Mouse (Mus musculus) cerebellum, adult 9-11 months (tissue): ENCODE data around the gene Sec14l1.

Experiments used
- DNase-seq: peaks from one replicate; pipeline ENCODE4 v3.0.0; 2022

The Sec14l1 gene

DNA sequence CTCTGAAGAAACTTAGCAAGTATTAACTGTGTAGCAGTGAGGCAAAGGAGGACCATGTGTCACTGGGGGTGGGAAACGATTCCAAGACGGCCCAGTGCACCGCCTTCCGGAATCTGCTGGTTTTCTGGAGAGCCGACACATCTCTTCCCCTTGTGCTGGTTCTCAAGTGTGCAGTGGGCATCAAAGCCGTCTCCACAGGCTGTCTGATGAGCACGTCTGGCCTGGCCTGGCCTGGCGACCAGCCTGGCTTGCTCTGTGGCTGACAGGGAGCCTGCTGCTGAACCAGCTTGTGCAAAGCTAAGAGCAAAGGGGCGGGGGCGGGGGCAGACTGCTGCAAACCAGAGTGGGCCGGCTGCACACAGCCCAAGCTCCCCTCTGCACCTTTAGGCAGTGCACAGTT is 14.5 kb downstream of the Sec14l1 start:
- DNase-seq = peak; percentile 76

DNA sequence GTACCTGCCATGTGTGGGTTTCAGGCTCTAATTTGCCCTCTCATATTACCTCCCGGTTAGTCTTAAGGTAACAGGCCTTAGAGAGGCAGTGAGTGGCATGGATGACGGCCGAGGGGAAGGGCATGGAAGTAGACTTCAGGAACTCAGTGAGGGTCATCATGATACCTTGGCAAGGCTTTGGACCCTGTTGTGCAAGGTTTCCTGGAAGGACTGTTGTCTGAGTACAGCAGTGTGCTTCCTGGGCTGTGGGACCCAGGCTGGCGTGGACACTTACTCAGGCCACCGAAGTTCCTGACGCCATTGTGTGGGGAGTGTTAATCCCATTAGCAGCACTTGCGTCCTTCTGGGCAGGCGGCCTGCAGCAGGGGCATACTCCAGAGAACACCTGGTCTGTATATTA is 15.1 kb downstream of the Sec14l1 start:
- DNase-seq = no peak

DNA sequence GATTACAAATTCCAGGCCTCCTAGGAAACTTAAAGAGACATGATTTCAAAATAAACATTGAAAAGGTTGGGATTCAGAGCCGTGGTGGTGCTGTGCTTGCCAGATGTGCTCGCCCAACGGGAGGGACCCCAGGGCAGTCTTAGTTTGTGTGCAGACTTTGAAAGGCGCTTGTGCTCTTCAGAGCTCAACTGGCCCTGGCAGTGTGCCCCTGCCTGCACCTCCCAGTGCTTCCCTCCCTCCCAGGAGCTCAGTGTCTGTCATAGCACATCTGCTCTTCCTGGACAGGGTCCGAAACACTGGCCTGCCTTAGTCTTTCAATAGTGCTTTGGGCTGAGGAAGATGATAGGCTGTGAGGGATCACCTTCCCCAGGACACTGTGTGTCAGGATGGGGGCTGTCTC is 15.9 kb downstream of the Sec14l1 start:
- no peak for DNase-seq

DNA sequence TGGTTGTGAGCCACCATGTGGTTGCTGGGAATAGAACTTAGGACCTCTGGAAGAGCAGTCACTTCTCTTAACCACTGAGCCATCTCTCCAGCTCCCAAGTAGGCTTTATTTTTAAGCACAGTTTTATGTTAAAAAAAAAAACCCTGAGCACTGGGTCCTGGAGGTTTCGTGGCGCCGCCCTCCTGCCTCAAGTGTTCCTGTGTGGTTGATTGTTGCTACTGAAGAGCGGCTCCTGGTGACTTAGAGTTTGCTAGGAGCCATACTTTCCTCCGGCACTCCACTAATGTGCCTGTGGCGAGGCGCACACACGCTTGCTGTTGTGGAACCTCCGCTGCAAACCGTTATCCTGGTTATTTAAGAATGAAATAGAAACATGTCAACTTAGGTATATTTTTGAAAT is 16.5 kb downstream of the Sec14l1 start:
- DNase-seq = no peak

DNA sequence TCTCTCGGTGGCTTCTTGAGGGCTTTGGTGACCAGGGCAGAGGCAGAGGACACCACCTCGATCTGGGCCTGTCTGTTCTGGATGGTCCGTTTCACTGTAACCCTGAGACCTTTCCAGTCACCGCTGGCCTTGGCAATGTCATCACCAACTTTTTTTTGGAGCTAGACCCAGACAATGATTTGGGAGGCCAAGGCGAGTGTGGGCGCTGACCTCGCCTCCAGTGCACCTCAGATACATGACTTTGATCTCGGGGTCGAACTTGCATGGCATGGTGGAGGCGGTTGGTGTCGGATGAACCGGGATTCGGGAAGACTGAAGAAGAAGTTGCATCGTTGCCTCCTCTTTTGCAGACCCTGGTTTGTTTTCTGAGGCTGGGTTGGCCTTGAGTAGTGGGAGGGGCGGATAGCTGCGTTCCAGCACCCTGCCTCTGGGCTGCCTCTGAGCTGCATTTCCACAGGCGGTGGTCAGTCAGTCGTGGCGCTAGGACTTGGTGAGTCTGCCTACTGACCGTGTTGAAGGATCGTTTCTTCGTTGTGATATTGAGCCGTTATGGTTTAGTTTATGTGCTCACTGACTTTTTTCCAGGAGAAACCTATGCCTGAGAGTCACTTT is 19.9 kb downstream of the Sec14l1 start:
- DNase-seq = no peak

DNA sequence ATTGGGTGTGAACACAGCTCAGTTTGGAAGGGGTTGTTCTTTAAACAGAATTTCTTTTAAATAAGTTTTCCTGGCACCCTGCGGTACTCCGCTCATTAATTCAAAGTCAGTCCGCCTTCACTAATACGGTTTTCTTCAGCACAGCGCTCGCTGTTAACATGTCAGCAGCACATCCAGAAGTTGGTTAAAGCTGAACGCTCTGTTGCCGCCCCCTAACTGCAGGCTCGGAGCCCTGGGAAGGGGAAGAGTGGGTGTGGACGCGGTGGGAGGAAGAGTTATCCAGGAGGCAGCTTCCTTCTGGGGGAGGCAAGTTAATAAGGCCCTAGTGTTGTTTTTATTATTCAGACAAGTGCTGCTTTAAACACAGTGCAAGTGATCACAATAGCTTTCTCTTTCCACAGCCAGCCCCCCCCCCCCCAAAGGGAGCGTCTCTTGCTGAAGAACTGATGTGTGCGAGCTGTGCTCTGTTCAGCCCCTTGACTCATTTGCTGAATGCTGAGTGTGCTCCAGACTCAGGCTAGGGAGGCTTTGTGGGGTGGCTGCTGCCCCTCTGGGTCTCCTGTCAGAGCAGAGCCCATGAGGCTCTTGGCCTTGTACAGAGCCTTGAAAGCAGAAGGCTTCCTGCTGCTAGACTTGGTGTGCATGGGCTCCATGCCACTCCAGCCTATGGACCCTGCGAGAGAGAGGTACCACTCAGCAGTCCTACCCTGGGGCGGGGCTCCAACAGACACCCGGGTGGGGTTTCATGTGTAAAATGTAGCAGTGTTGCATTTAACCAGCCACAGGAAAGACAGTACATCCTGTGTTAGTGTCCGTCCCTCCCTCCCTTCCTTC is 20.7 kb downstream of the Sec14l1 start:
- DNase-seq = no peak

DNA sequence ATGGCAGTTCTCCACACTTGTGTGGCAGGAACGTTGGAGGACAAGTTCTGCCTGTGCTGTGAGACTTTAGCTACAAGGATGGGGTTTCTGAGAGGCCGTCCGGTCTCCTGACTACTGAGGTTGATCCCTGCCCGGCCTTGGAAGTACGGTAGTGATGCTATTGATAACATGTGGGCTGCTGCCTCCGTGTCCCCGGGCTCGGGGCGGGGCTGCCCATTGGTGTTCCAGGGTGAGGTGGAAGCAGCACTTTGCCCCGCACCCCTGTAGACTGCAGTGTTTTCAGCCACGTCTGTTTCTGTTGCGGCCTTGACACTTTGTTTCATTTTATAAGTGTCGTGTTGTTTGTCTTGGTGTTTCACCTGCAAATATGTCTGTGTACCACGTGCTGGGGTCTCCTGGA is 21.9 kb downstream of the Sec14l1 start:
- DNase-seq = no peak

DNA sequence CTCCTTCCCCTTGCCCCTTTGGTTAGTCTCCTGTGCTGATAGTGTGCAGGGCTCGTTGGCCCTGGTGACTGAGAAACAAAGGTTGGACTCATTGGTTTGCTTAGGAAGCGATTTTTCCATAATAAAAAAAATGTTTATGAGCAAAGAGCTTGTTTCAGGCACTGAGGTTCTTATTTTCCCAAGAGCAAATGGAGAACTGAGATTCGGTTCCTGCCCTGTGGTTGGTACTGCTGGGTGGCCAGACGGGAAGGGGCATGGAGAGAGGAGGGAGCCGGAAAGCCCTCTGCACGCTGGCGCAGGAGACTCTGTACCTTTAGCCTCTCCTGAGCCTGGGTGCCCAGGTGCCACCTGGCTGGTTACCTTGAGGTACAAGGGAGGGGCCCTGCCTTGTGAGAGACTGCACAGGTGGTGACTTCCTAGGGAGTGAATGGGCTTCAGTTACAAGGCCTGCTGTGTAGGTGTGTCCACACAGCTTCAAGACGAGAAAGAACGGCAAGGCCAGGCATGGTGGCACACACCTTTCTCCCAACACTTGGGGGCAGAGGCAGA is 23.3 kb downstream of the Sec14l1 start:
- DNase-seq = no peak

DNA sequence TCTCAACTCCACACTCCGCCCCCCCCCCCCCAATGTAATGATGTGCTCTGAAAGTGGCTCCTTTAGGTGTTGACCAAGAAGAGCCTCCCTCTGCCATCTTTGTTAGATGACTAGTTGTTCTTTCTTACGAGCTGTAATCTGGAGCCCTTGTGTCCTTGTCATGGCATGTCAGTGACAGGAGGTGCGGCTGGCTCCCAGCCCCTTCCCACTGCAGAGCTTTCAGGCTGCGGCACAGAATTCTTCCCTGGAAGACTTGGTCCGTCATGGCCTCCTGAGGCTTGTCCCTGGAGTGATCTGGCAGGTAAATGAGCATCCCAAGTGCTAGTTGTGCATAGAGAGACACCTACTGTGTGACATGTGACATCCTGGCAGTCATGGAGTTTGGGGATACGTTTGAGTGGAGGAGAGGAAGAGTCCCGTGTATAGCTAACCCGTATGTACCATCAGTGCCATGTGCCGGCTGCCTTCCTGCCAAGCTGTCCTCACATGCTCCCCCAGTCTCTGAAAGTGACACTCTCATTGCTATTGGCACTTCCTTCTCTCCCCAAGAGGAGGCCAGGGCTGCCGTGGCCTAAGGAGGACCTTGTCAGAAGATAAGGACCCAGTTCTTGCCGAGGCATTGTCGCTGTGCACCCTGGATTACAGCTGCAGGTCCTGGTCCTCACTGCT is 24.0 kb downstream of the Sec14l1 start:
- no peak for DNase-seq

DNA sequence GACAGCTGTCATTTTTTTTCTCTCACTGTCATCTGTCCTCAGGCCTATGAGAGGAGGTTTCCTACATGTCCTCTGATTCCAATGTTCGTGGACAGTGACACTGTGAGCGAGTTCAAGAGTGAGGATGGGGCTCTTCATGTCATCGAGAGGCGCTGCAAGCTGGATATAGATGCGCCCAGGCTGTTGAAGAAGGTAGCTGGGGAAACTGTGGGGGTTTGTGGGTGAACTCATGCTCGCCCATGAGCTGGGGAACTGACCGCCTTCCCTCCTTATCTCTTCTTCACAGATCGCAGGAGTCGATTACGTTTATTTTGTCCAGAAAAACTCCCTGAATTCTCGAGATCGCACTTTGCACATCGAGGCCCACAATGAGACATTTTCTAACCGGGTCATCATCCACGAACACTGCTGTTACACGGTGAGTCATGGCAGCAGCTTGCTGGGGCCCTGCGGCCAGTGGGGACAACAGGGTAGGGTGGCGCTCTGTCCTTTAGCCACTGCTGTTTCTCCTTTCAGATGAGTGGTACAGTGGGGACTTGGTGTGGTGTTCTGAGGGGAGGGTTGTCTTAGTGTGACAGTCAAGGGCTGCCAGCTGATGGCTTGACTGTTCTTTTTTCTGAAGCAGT is 26.5 kb downstream of the Sec14l1 start:
- no peak for DNase-seq

DNA sequence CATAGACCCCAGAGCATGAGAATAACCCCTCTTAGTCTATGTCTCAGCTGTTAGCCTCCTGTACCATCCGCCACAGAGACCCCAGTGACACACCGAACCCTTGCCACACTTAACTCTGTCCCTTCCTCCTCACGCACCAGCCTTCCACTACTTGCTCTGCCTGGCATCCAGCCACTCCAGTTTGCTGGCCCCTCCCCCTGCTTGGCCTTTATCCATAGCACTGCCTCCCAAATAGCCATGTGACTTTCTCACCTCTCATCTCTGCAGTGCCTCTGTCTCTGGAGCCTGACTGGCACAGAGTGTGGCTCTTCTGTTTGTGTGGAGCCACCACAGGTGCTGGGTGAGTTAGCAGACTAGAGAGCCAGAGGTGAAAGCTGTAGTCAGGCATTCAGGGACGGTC is 27.5 kb downstream of the Sec14l1 start:
- no peak for DNase-seq

DNA sequence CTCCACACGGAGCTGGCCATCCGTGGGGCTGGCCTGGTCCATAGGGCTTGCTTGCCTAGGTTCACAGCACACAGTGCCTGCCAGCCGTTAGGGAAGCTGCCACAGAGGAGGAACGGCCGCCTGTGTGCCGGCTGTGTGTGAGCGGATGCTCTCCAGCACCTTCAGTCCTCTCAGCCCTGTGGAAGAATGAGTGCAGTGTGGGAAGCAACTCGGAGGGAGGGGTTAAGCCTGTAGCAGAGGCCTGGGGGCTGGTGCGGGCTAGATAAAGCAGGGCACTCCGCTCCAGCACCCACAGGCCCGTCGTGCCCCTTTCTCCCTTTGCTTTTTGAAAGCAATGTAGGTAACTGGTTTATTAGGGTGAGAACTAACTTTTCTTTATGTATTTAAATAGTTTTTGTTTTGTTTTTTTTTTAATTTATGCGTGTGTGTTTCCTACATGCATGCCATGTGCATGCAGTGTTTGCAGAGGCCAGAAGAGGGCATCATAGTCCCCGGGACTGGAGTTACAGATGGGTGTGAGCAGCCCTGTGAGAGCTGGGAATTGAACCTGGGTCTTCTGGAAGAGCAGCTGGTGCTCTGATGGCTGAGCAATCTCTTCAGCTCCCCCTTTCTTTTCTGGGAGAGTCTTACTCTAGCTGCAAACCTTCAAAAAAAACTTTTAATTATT is 30.6 kb downstream of the Sec14l1 start:
- no peak for DNase-seq

DNA sequence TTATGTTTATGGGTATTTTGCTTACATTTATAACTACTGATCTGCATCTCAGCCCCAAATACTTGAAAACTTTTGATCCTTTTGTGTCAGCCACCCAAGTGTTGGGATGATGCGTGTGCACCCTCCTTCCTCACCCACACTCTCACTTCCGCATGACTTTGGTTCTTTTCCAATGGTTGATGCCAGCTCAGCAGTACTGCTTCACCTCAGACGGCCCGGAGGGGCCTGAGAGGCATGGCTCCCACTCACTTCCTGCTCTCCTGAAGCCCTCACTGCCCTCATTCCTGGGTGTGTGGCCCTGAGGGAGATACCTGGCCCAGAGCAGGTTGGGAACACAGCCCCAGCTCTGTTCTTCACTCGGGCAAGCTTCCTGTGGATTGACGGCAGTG is 31.1 kb downstream of the Sec14l1 start:
- no peak for DNase-seq

DNA sequence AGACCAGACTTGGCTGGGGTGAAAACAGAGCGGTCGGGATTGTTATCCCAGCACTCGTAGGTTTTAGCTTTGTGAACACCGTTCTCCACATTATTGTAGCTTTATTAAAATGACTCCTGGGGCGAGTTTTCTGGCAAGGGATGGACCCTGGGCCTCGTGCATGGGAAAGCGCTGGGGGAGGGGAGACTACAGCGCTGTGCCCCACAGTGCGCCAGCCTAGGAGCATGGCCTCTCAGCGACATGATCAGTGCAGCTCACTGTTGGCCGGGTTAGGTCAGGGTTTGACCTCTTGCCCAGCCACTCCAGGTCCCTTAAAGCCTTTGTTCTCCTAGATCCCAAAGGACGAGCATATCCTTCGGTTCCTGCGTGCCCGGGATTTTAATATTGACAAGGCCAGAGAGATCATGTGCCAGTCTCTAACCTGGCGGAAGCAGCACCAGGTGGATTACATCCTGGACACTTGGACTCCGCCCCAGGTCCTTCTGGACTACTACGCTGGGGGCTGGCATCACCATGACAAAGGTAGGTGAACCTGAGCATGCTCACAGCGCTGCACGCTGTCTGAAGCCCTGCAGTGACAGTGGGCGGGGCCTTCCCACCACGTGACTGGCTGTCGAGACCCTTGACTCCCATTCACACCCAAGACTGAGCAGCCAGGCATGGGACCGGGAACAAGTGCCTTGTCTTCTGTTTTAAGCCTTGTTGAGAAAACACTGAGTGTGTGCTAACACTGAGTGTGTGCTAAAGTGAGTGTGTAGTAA is 32.0 kb downstream of the Sec14l1 start:
- DNase-seq = peak; percentile 80

DNA sequence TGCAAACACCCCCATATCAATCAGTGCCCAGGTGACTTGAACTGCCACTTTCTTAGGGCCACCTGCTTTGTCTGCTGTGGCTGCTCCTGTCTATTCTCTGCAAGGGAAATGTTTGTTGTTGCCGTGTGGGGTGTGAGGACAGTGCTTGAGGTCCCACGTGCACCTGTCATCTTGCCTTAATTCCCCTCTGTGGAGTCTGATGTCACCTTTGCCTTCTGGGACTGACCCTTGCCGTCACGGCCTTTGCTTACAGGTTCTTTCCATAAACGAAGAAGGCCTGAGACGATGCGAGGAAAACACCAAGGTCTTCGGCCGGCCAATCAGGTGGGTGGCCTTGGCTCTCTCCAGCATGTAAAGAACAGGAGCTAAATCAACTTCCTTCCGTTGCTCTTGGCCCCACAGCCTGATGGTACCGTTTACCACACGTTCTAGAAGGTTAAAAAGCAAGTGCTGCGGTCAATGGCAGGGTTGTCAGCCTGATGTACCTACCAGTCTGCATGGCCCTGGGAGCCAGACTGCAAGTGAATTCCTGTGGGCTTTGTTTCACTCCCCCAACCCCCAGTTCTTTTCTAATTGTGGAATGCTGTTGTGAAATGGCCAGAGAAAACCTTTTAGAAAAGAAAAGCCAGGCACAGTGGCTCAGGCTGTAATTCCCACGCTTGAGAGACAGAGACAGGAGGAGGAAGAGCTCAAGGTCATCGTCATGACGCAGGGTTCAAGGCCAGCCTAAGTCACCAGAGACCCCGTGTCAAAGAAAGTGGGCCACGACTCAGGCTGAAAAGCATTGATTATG is 34.1 kb downstream of the Sec14l1 start:
- no peak for DNase-seq

DNA sequence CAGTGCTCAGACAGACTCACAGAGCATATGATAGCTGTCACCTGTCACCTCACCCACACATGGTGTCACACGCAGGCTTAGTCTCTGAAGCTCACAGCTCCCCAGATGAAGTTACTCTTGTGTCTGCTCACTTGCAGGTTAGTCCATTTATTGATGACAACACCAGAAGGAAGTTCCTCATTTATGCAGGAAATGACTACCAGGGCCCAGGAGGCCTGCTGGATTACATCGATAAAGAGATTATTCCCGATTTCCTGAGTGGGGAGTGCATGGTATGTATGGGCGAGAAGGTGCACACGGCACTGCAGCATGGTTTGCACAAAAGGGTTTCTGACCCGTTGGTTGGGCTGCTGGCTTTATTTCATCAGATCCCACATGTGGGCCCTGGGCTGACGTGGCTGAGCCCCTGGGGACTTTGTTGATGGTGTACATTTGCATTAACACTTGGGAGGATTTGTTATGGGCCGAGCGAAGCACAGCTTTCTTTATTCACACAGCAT is 35.5 kb downstream of the Sec14l1 start:
- DNase-seq = no peak

DNA sequence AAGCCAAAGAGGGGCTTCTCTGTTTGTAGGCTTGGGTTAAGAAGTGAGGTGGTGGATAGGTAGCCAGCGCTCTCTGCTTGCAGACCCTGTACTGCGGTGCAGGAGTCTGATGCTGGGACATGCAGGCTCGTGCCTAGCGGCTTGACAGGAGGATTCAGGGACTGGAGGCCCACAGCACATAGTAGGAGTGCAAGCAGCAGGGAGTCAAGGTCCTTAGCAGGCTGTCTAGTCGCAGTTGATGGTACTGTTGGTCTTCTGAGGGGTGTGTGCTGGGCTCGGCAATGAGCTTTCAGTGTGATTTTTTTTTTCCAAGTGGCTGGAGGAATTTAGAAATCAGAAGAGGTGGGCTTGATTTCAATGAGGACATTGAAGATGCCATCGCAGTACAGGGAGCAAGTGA is 36.5 kb downstream of the Sec14l1 start:
- DNase-seq = no peak

DNA sequence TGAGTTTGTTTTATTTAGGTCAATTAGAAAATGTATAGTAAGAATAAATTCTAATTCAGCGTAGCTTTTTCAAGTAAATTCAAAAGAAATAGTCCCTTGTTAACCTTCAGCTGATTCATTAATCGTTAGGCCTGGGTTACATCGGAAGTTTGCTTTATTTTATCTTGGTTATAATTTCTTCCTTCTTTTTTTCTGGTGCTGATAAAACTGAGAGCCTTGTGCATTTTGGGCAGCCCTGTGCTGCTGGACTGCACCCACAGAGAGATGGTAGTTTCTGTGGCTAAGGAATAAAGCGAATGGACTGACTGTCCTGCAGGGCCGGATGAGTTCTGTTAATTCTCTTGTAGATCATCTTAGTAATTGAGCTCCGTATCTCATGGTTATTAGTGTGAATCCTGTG is 37.6 kb downstream of the Sec14l1 start:
- DNase-seq = no peak

DNA sequence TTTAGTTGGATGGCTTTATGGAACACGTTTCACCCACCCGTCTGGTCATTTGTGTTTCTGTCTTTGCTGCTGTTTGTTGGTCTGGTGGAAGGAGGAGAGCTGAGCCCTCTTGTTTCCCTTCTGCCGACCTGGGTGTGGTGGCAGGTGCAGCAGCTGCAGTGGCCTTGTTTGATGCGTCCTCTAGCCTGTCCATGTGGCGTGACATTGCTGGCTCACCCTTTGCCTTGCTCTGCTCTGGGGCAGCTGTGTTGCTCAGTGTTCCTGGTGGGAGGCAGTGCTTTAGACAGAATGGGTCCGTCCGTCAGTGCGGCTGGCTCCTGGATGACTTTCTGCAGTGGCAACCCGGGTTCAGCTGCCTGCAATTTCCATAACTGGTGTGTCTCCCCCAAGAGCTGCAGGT is 38.6 kb downstream of the Sec14l1 start:
- no peak for DNase-seq

DNA sequence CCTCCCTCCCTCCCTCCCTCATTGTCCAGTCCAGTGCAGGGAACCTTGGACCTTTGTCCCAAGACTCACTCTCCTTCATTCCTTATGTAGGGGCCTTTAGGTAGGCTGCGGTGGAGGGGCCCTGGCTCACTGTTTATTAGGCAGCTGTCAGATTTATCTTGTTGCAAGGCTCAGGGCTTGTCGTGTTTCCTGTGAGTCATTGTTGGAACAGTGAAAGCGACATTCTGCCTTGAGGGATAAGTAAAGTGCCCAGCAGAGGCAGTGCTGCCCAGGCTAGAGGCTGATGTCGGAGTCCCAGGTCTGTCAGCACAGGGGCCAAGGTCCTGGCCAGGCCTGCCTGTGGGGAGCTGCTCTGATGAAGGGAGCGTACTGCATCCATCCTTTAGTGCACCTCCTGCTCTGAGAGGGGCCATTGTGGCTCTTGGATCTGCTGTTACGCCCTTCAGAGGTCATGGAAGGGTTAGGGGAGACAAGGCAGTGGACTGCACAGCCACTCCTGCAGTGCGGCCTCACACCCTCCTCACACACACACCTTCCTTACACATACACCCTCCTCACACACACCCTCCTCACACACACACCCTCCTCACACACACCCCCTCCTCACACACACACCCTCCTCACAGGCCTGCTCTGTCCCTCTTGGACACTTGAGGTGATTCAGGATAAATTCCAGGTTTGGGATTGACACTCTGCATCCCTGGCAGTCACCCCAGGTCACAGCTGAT is 39.3 kb downstream of the Sec14l1 start:
- no peak for DNase-seq
